Mouse (Mus musculus) heart, postnatal 0 days (tissue): ENCODE measurements at regions not wholly inside any gene's neighbourhood (a gene's known extent, or its start where the extent isn't known, plus 50 kb on each side); places are given as distances from the start of the nearest gene placed in this dataset.

Experiments
- CTCF ChIP-seq: IDR thresholded peaks from 2 replicates; pipeline ENCODE4 v1.5.1; 2016; ENCODE audit warnings: antibody characterized with exemption, control low read depth, low read depth
- EP300 ChIP-seq: IDR thresholded peaks from 2 replicates; pipeline ENCODE4 v1.6.1; 2016; ENCODE audit warnings: antibody characterized with exemption, low read depth

GRCm38 (mm10) chr11:79762027-79762426 lies 171.0 kb downstream of the Rab11fip4 start:
- TF ChIP-seq CTCF (no peak), EP300 (no peak)
